Mouse (Mus musculus) liver, adult 2 months (tissue): ENCODE data around the gene Fry. TPM values are rescaled to one million over a fixed set of nuclear protein-coding genes. Genes with fewer than 3 reads are reported as not detected.

ENCODE experiments used
- DNase-seq: peaks from one replicate; pipeline ENCODE4 v3.0.0-alpha.2; 2011; ENCODE audit warnings: low read depth, low spot score; ENCODE audit errors: extremely low read depth
- H3K27ac ChIP-seq: fragments of 200-500 bp; replicated peaks from 2 replicates; pipeline ENCODE4 v1.5.1; 2012; ENCODE audit warnings: low read depth, mild to moderate bottlenecking, control low read depth, inconsistent platforms, low read length; ENCODE audit not compliant: insufficient read depth
- H3K27me3 ChIP-seq: fragments of 200-500 bp; 2 replicates; pipeline ENCODE4 v1.6.1; 2012; ENCODE audit warnings: mild to moderate bottlenecking, moderate library complexity, low read length, inconsistent platforms; ENCODE audit not compliant: control insufficient read depth, insufficient read depth
- H3K36me3 ChIP-seq: fragments of 200-500 bp; 2 replicates; pipeline ENCODE4 v1.6.1; 2012; ENCODE audit warnings: low read length, inconsistent platforms; ENCODE audit not compliant: control insufficient read depth, insufficient read depth
- H3K4me1 ChIP-seq: fragments of 200-500 bp; 2 replicates; pipeline ENCODE4 v1.6.1; 2011; ENCODE audit warnings: low read length; ENCODE audit not compliant: control insufficient read depth, insufficient read depth
- H3K4me3 ChIP-seq: fragments of 200-500 bp; 2 replicates; pipeline ENCODE4 v1.5.1; 2011; ENCODE audit warnings: low read depth, mild to moderate bottlenecking, control low read depth, low read length, moderate library complexity; ENCODE audit not compliant: insufficient read depth
- H3K79me2 ChIP-seq: fragments of 200-500 bp; 2 replicates; pipeline ENCODE4 v1.6.1; 2012; ENCODE audit warnings: inconsistent platforms, mild to moderate bottlenecking, low read length, moderate library complexity; ENCODE audit not compliant: control insufficient read depth, insufficient read depth
- H3K9ac ChIP-seq: fragments of 200-500 bp; 2 replicates; pipeline ENCODE4 v1.6.1; 2012; ENCODE audit warnings: low read depth, mild to moderate bottlenecking, control low read depth, inconsistent platforms, low read length
- CTCF ChIP-seq: fragments of 200-500 bp; IDR thresholded peaks from 2 replicates; pipeline ENCODE4 v1.5.1; 2011; ENCODE audit warnings: low read depth, low read length, control low read depth
- POLR2A ChIP-seq: fragments of 200-500 bp; IDR thresholded peaks from 2 replicates; pipeline ENCODE4 v1.6.1; 2011; ENCODE audit warnings: low read length, control low read depth; ENCODE audit not compliant: insufficient read depth; ENCODE audit errors: extremely low read depth
- WGBS: fragments of 180-500 bp; shearing (Covaris S2); methylation state at CpG from one replicate; pipeline ENCODE4 v1.1.7; 2018; 5-methylcytosine and 5-hydroxymethylcytosine counted together
- polyA plus RNA-seq: library from polyadenylated mRNA; depleted of rRNA; stranded (reverse); fragments of >200 nt; gene quantifications from 2 replicates; pipeline ENCODE4 v1.2.3, GENCODE M21; 2012
- total RNA-seq: library from RNA; depleted of rRNA; stranded (reverse); fragments of >200 nt; gene quantifications from 2 replicates; pipeline ENCODE4 v1.2.3, GENCODE M21; 2014

Gene Fry
- total and polyA plus RNA-seq, 2 experiments, result 0.62 to 1.8 TPM

DNA sequence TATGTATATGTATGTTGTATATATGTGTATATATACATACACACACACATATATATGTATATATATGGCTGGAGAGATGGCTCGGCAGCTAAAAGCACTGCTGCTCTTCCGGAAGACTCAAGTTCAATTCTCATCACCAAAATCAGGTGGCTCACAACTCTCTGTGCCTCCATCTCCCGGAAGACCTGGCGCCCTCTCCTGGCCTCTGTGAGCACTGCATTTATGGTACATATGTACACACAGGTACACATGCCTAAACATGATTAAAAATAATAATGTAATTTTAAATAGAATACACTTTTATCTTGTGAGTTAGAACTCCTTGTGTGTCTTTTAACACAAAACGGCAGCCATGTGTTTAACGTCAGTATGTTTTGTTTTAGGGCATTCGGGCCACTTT, 312.8 kb downstream of the Fry start:
- Histone ChIP-seq H3K27ac (no peak overlapping the region), H3K4me1 (no peaks in the 10 kb centered on the region), H3K4me3 (no peak overlapping the region), H3K9ac (no peak overlapping the region), H3K27me3 (no peaks in the 10 kb centered on the region), H3K79me2 (no peaks in the 10 kb centered on the region), H3K36me3 (no peaks in the 10 kb centered on the region)
- TF ChIP-seq POLR2A, result no peak
- peak; percentile 62 for TF ChIP-seq CTCF
- 94% methylated on average over 7 of the region's 7 CpGs for WGBS
- DNase-seq, result no peak

DNA sequence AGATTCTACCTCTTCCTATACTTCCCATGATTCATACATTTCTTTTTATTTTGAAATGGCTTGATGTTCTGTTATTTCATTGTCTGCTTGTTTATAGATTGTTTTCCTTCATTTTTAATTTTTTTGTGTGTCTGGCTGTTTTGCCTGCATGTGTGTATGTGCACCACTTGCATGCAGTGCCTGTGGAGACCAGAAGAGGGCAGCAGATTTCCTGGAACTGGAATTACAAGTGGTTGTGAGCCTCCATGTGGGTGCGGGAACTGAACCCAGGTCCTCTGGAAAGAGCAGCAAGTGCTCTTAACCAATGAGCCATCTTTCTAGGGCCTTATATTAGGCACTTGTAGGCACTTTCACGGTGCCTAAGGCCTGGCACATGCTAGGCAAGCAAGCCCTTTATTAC, 314.5 kb downstream of the Fry start:
- H3K4me3 ChIP-seq, result no peak overlapping the region
- H3K36me3 ChIP-seq, result no peaks in the 10 kb centered on the region
- 98% methylated on average over 2 of the region's 2 CpGs for WGBS
- H3K27me3 ChIP-seq, result no peaks in the 10 kb centered on the region
- H3K4me1 ChIP-seq, result no peaks in the 10 kb centered on the region
- DNase-seq, result no peak
- H3K9ac ChIP-seq, result no peak overlapping the region
- H3K27ac ChIP-seq, result no peak overlapping the region
- no peaks in the 10 kb centered on the region for H3K79me2 ChIP-seq
- TF ChIP-seq POLR2A, result no peak
- TF ChIP-seq CTCF, result peak; percentile 15; the same call in 1 of the 2 replicates

DNA sequence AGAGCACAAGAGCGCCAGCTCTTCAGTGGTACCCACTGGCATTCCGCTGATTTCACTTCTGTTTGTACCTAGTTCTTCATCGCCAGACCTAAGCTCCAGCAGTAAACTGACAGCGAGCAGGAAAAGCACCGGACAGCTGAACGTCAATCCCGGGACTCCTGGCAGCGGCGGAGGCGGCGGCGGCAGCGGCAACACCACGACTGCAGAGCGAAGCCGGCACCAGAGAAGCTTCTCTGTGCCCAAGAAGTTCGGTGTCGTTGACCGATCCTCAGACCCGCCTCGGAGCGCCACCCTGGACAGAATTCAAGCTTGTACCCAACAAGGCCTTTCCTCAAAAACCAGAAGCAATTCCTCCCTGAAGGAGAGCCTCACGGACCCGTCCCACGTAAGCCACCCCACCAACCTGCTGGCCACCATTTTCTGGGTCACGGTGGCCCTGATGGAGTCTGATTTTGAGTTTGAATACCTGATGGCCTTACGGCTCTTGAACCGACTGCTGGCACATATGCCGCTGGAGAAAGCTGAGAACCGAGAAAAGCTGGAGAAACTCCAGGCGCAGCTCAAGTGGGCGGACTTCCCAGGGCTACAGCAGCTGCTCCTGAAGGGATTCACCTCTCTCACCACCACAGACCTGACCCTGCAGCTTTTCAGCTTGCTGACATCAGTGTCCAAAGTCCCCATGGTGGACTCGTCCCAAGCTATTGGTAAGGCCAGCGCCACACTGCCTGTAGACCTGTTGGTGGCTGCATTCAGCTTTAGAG, 318.4 kb downstream of the Fry start:
- H3K4me3 ChIP-seq, result peak overlapping the region; percentile 72
- no peaks in the 10 kb centered on the region for H3K79me2 ChIP-seq
- 12% methylated on average over 34 of the region's 34 CpGs for WGBS
- DNase-seq, result peak; percentile 91
- no peaks in the 10 kb centered on the region for H3K4me1 ChIP-seq
- peak overlapping the region; percentile 64 for H3K27ac ChIP-seq
- TF ChIP-seq CTCF (no peak), POLR2A (no peak)
- peak overlapping the region; percentile 73 for H3K9ac ChIP-seq
- H3K36me3 ChIP-seq, result no peaks in the 10 kb centered on the region
- H3K27me3 ChIP-seq, result no peaks in the 10 kb centered on the region

DNA sequence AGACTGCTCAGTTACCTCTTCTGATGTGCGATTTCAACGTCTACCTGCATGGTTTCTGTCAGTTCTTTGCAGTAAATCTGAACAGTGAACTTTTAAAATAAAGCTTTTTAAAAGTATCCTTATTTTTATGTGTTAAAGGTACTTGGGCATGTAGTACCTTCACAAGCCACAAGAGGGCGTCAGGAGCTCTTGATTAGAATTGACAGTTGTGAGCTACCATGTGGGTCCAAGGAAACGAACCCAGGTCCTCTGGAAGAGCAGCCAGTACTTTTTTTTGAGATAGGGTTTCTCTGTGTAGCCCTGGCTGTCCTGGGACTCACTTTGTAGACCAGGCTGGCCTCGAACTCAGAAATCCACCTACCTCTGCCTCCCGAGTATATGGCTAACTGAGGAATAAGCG, 323.2 kb downstream of the Fry start:
- no peaks in the 10 kb centered on the region for H3K36me3 ChIP-seq
- 42% methylated on average over 7 of the region's 7 CpGs for WGBS
- no peak overlapping the region for H3K4me3 ChIP-seq
- no peak overlapping the region for H3K9ac ChIP-seq
- H3K27ac ChIP-seq, result no peak overlapping the region
- DNase-seq, result peak; percentile 56
- H3K27me3 ChIP-seq, result no peaks in the 10 kb centered on the region
- TF ChIP-seq CTCF (peak; percentile 30), POLR2A (no peak)
- H3K4me1 ChIP-seq, result no peaks in the 10 kb centered on the region
- H3K79me2 ChIP-seq, result no peaks in the 10 kb centered on the region

DNA sequence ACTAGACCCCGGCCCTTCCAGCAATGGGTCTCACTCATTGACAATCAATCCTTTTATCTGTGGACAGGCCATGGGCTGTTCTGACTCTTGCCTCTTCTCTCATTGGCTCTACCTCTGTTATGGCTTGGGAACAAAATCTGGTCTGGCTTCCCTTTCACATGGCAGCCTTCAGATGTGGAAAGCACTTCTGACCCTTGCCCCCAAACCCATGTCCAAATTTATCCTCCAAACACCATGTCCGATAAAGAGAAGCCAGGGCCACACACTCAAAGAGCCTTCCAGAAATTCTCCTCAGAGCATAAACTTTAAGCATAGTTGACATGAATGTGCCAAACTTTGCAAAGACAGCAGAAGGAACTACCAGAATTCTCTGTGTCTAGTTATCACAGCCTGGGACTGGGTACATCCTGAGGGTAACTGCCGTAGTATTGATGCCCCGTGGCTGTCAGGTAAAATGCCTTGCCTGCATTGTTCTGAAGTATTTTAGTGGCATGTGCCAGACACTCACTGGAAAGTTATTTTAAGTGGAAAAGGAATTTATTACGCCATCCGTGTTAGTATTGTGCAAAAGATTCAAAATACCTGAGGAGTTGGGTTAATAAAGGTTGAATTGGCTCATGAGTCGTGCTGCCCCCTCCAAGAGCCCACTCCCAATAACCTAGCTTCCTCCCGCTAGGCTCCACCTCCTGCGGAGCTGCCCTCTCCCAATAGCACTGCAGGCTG, 333.0 kb downstream of the Fry start:
- 35% methylated on average over 9 of the region's 9 CpGs for WGBS
- peak; percentile 93 for DNase-seq
- peaks cover 8% of the 10 kb centered on the region for H3K4me1 ChIP-seq
- no peaks in the 10 kb centered on the region for H3K79me2 ChIP-seq
- no peaks in the 10 kb centered on the region for H3K27me3 ChIP-seq
- peak overlapping the region; percentile 56 for H3K27ac ChIP-seq
- H3K36me3 ChIP-seq, result no peaks in the 10 kb centered on the region
- H3K4me3 ChIP-seq, result no peak overlapping the region
- no peak for TF ChIP-seq CTCF
- no peak for TF ChIP-seq POLR2A
- H3K9ac ChIP-seq, result no peak overlapping the region

DNA sequence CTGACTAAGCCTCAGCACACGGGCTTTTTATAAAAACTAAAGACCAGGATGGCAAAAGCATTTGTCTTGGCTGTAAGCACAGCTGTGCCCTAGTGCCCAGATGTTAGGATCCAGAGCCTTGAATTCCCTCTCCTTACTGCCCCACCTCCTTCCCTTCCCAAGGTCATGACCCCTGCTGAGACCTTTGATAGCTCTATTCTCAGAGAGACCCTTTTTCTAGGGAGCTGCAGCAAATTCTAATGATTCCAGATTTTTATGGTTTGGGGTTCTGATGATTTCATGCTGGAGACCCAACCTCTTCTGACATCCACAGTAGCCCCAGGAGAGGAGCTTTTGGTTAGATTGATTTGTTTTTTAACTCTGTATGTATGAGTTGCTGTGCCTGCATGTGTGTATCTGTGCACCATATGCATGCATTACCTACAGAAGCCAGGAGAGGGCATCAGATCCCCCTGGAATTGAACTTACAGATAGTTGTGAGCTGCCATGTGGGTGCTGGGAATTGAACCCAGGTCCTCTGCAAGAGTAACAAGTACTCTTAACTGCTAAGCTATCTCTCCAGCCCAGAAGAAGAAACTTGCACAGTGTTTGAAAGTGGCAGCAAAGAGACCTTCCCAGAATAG, 333.7 kb downstream of the Fry start:
- no peak overlapping the region for H3K9ac ChIP-seq
- no peaks in the 10 kb centered on the region for H3K36me3 ChIP-seq
- H3K4me3 ChIP-seq, result no peak overlapping the region
- DNase-seq, result no peak
- WGBS, result 37% methylated on average over 1 of the region's 1 CpGs
- H3K79me2 ChIP-seq, result no peaks in the 10 kb centered on the region
- no peak for TF ChIP-seq POLR2A
- no peak for TF ChIP-seq CTCF
- peak overlapping the region; percentile 55 for H3K27ac ChIP-seq
- no peaks in the 10 kb centered on the region for H3K27me3 ChIP-seq
- H3K4me1 ChIP-seq, result peaks cover 8% of the 10 kb centered on the region
